25 mouse cellular contexts compared by ENCODE assay signal in the genomic region with DNA sequence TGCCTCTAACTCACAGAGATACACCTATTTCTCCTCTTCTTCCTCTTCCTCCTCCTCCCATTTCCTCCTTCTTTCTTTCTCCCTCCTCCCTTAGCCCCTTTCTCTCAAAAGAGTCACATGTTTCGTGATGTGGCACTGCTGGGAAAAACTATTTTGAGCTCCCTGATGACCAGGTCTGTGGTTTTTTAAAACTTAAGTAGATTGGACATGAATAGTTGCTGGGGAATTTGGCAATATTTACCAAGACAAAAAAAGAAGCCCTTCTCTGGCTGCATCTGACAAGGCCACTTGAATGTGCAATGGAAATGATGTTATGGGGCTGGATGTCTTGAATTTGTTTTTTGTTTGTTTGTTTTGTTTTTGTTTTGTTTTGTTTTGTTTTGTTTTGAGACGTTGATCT. TPM values are rescaled to one million over a fixed set of nuclear protein-coding genes. Genes with fewer than 3 reads are reported as not detected.
DNase-seq lines count a peak whose midpoint lies in the region; ATAC-seq and TF ChIP-seq lines count a peak whose summit lies in the region.
"Had no signal": no experiment of that assay in that cellular context is flagged by ENCODE, and none has a peak within 500 bp of the region (broad histone marks: within the 10 kb centered on the region; RNA-seq: fewer than 3 reads in every experiment).

No protein-coding gene starts in this region.

- H3K27ac ChIP-seq in gastrocnemius, adult 2 months: peak overlapping the region; percentile 24; the same call in 1 of the 2 replicates
- H3K27ac ChIP-seq in embryonic fibroblast, embryonic 13.5 days (ENCODE audit: insufficient read depth, low read length): peak overlapping the region; percentile 98
- H3K27ac ChIP-seq: forebrain, embryonic 12.5 days; forebrain, embryonic 15.5 days; hindbrain, embryonic 10.5 days; hindbrain, embryonic 13.5 days; intestine, embryonic 15.5 days had no signal

- no peak overlapping the region for H3ac ChIP-seq in myocyte (ENCODE audit: control insufficient read depth, insufficient read length)

- ATAC-seq in frontal cortex, adult (ENCODE audit: low TSS enrichment): no peak
- ATAC-seq: forebrain, embryonic 15.5 days; intestine, embryonic 15.5 days had no signal

- TF ChIP-seq POLR2A in embryonic fibroblast, embryonic 13.5 days (IDR thresholded peaks at IDR 0.05; ENCODE audit: low read depth, low read length): no peak
- no peak for TF ChIP-seq POLR2A in myocyte (IDR thresholded peaks at IDR 0.05; ENCODE audit: insufficient read length, low read depth)

- peaks cover 23% of the 10 kb centered on the region for H3K4me1 ChIP-seq in embryonic fibroblast, embryonic 13.5 days (ENCODE audit: control insufficient read depth, insufficient read depth, low read length)
- H3K4me1 ChIP-seq: forebrain, embryonic 12.5 days; hindbrain, embryonic 10.5 days; intestine, embryonic 15.5 days had no signal

- no peak overlapping the region for H3K4me3 ChIP-seq in gastrocnemius, adult 2 months
- no peak overlapping the region for H3K4me3 ChIP-seq in embryonic fibroblast, embryonic 13.5 days (ENCODE audit: insufficient read depth, low read length)
- H3K4me3 ChIP-seq in myocyte: no peak overlapping the region
- H3K4me3 ChIP-seq: forebrain, embryonic 12.5 days; forebrain, embryonic 15.5 days; hindbrain, embryonic 10.5 days; hindbrain, embryonic 13.5 days; intestine, embryonic 15.5 days had no signal

- DNase-seq in gastrocnemius, adult 2 months: no peak
- DNase-seq in gastrocnemius, postnatal 10 days: no peak
- peak; percentile 28 for DNase-seq in Muller cell, postnatal 12 days (ENCODE audit: inconsistent ontology term)
- DNase-seq in left cerebral cortex, adult 18-20 months (ENCODE audit: low spot score in 2 of 2): no peak
- DNase-seq in lung, postnatal 4 days: no peak
- DNase-seq: adrenal gland, adult 2 months; adrenal gland, postnatal 14 days; cerebellum, adult 11-12 months; cerebellum, adult 9-10 months; cerebellum, postnatal 14 days; gastrocnemius, postnatal 36 days; heart, postnatal 36 days; kidney, adult 11 months had no signal

- intact Hi-C loops in gastrocnemius, adult 2 months (cut with DNase I): no loop called here

- no peak for TF ChIP-seq CTCF in gastrocnemius, adult 2 months (IDR thresholded peaks at IDR 0.05)
- no peak for TF ChIP-seq CTCF in embryonic fibroblast, embryonic 13.5 days (IDR thresholded peaks at IDR 0.05; ENCODE audit: borderline replicate concordance, insufficient read depth, low read length)

- H3K4me2 ChIP-seq in myocyte (ENCODE audit: low read depth): no peak overlapping the region
- H3K4me2 ChIP-seq: forebrain, embryonic 12.5 days; forebrain, embryonic 15.5 days; heart, embryonic 11.5 days; hindbrain, embryonic 13.5 days; intestine, embryonic 15.5 days had no signal

- H3K79me2 ChIP-seq in myocyte (ENCODE audit: control insufficient read depth, insufficient read depth): no peaks in the 10 kb centered on the region

- no peaks in the 10 kb centered on the region for H3K36me3 ChIP-seq in myocyte (ENCODE audit: control insufficient read depth, insufficient read depth)
- H3K36me3 ChIP-seq: forebrain, embryonic 12.5 days; forebrain, embryonic 15.5 days; hindbrain, embryonic 10.5 days; hindbrain, embryonic 13.5 days; intestine, embryonic 15.5 days had no signal

- no peaks in the 10 kb centered on the region for H3K27me3 ChIP-seq in myocyte (ENCODE audit: control insufficient read depth, insufficient read depth, insufficient read length)
- H3K27me3 ChIP-seq: forebrain, embryonic 12.5 days; forebrain, embryonic 15.5 days; hindbrain, embryonic 13.5 days; intestine, embryonic 15.5 days had no signal

TF ChIP-seq in myocyte, 11 proteins besides CTCF, POLR2A, EP300 and RAD21:
- TF ChIP-seq USF1 (IDR thresholded peaks at IDR 0.05; ENCODE audit: low read depth) (peak; percentile 15), E2F4 (IDR thresholded peaks at IDR 0.05; ENCODE audit: insufficient read depth) (no peak)

RNA-seq across cellular contexts. Expression of a gene that starts 41.2 kb away (rescaled TPM):
- not detected for total RNA-seq in gastrocnemius, adult 2 months (2021)
- not detected for total RNA-seq in gastrocnemius, postnatal 10 days (2021)
- 0.92 and 0.93 TPM in 2 replicates for polyA plus RNA-seq in embryonic fibroblast, embryonic 13.5 days (2011; ENCODE audit: insufficient read length, low read depth, missing spikeins)
- polyA plus RNA-seq in myocyte (2012; fragmentation: generic; extraction: Trizol): 0.14 TPM
- total RNA-seq in left cerebral cortex, adult 18-20 months (2021): under 1 TPM; 0.40 to 0.65 TPM
- total RNA-seq: gastrocnemius, adult 8-10 months; gastrocnemius, postnatal 36 days; granulocyte monocyte progenitor cell, adult 5-6 weeks; heart, adult 8-10 months; heart, postnatal 36 days had no signal
- polyA plus RNA-seq: adrenal gland, adult 2 months had no signal
